Mouse (Mus musculus) liver, embryonic 15.5 days (tissue): ENCODE measurements around the gene Hps6. TPM values are rescaled to one million over a fixed set of nuclear protein-coding genes. Genes with fewer than 3 reads are reported as not detected.
A peak's percentile ranks its signal among the peaks of the same experiment; 100 is the strongest.

Source experiments
- ATAC-seq: fragments of 200-750 bp; cut with Nextera tagmentation; 2 replicates; pipeline ENCODE4 v1.8.0; 2017; ENCODE audit warnings: moderate number of reproducible peaks, mild to moderate bottlenecking, moderate library complexity; ENCODE audit not compliant: insufficient read depth
- H3K27ac ChIP-seq: fragments of 300-500 bp; sonication (generic); replicated peaks from 2 replicates; pipeline ENCODE4 v1.5.1; 2015; ENCODE audit warnings: mild to moderate bottlenecking, inconsistent platforms
- H3K27me3 ChIP-seq: fragments of 300-500 bp; sonication (generic); 2 replicates; pipeline ENCODE4 v1.6.1; 2015; ENCODE audit warnings: mild to moderate bottlenecking, inconsistent platforms
- H3K36me3 ChIP-seq: fragments of 300-500 bp; sonication (generic); replicated peaks from 2 replicates; pipeline ENCODE4 v1.6.1; 2015; ENCODE audit warnings: moderate library complexity, mild to moderate bottlenecking, inconsistent platforms
- H3K4me1 ChIP-seq: fragments of 300-500 bp; sonication (generic); replicated peaks from 2 replicates; pipeline ENCODE4 v1.6.1; 2015; ENCODE audit warnings: inconsistent platforms
- H3K4me2 ChIP-seq: fragments of 300-500 bp; sonication (generic); 2 replicates; pipeline ENCODE4 v1.6.1; 2015; ENCODE audit warnings: moderate library complexity, mild to moderate bottlenecking, inconsistent platforms
- H3K4me3 ChIP-seq: fragments of 300-500 bp; sonication (generic); replicated peaks from 2 replicates; pipeline ENCODE4 v1.5.1; 2015; ENCODE audit warnings: mild to moderate bottlenecking, inconsistent platforms
- H3K9ac ChIP-seq: fragments of 300-500 bp; sonication (generic); 2 replicates; pipeline ENCODE4 v1.6.1; 2015; ENCODE audit warnings: moderate library complexity, mild to moderate bottlenecking, inconsistent platforms
- H3K9me3 ChIP-seq: fragments of 300-500 bp; sonication (generic); replicated peaks from 2 replicates; pipeline ENCODE4 v1.6.1; 2016; ENCODE audit warnings: inconsistent platforms
- WGBS: fragments of 180-500 bp; shearing (Covaris S2); methylation state at CpG from one replicate; pipeline ENCODE4 v1.1.7; 2015; ENCODE audit warnings: mixed read lengths; ENCODE audit not compliant: insufficient replicate concordance; 5-methylcytosine and 5-hydroxymethylcytosine counted together
- polyA plus RNA-seq: library from polyadenylated mRNA; unstranded; fragments of >200 nt; fragmentation: Nextera tagmentation; extraction: Ambion mirVana; gene quantifications from 2 replicates; pipeline ENCODE4 v1.2.1, GENCODE M21; 2015

Hps6 gene
- polyA plus RNA-seq, 1 experiment from 2014 or later = 3.2 TPM

DNA sequence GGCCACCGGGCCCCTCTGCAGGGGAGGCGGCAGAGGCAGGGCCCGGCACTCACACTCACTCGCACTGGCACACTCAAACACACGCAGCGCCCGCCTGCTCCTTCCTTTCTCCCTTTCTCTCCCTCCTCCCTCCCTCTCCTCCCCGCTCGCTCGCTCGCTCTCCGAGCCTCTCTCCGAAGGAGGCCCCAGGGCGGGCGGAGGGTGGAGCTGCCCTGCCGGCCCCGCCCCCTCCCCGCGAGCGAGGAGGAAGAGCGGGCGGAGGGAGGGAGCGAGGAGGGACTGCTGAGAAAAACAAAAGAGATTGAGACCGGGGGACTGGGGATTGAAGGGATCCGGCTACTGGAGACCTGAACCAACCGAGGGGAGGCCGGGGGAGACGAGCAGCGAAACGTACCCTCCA is 36.2 kb downstream of the Hps6 start:
- peak; percentile 79 for ATAC-seq
- Histone ChIP-seq H3K4me2 (peak overlapping the region; percentile 99), H3K27me3 (no peaks in the 10 kb centered on the region), H3K36me3 (peaks cover 25% of the 10 kb centered on the region), H3K9ac (peak overlapping the region; percentile 87), H3K4me1 (peaks cover 85% of the 10 kb centered on the region), H3K27ac (peak overlapping the region; percentile 93), H3K9me3 (no peaks in the 10 kb centered on the region), H3K4me3 (peak overlapping the region; percentile 74)
- WGBS = 3% methylated on average over 23 of the region's 30 CpGs

- 24% methylated on average over 14 of the region's 14 CpGs for WGBS
- H3K27ac ChIP-seq = peak overlapping the region; percentile 93
- H3K4me3 ChIP-seq = peak overlapping the region; percentile 74
- H3K9ac ChIP-seq = peak overlapping the region; percentile 87
- H3K4me2 ChIP-seq = peak overlapping the region; percentile 99
- H3K9me3 ChIP-seq = no peaks in the 10 kb centered on the region
- H3K36me3 ChIP-seq = peaks cover 16% of the 10 kb centered on the region
- H3K4me1 ChIP-seq = peaks cover 89% of the 10 kb centered on the region
- H3K27me3 ChIP-seq = peaks cover 7% of the 10 kb centered on the region
- no peak for ATAC-seq
These were observed 37.0 kb downstream of the Hps6 start for GRCm38 (mm10) chr19:46040149-46040902.

DNA sequence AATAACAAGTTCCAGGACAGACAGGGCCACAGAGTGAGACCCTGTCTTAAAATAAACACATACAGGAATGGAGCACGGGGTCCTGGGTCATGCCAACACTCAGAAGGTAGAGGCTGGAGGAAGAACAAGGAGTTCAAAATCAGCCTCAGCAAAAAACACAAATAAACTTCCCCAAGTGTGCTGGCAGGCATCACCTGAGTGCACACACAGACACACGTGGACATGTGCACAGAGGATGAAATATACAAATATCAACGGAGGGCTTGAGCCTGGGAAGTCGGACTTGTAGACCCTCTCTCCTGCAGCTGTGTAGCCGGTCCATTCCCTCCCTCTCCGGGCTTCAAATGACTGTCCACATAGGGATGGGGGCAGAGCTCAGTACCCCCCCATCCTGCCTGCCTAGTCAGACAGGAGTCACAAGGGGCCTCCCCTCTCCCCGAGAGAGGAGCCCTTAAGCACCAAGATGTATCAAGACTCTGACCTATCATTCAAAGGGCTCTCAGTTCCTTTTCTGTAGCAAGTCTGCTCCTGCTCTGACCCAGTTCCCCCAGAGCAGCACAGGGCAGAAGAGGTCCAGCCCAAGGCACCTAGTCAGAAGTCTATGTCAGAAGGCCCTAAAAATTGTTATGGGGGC is 38.1 kb downstream of the Hps6 start:
- H3K27me3 ChIP-seq = peaks cover 18% of the 10 kb centered on the region
- no peaks in the 10 kb centered on the region for H3K9me3 ChIP-seq
- ATAC-seq = no peak
- peaks cover 6% of the 10 kb centered on the region for H3K36me3 ChIP-seq
- peak overlapping the region; percentile 93 for H3K27ac ChIP-seq
- peak overlapping the region; percentile 51 for H3K9ac ChIP-seq
- peak overlapping the region; percentile 99 for H3K4me2 ChIP-seq
- WGBS = 33% methylated on average over 7 of the region's 7 CpGs
- peaks cover 92% of the 10 kb centered on the region for H3K4me1 ChIP-seq
- H3K4me3 ChIP-seq = peak overlapping the region; percentile 25; the same call in 1 of the 2 replicates

GRCm38 (mm10) chr19:46041933-46042475 is 38.7 kb downstream of the Hps6 start:
- ATAC-seq = no peak
- peaks cover 88% of the 10 kb centered on the region for H3K4me1 ChIP-seq
- peak overlapping the region; percentile 25 for H3K4me3 ChIP-seq

DNA sequence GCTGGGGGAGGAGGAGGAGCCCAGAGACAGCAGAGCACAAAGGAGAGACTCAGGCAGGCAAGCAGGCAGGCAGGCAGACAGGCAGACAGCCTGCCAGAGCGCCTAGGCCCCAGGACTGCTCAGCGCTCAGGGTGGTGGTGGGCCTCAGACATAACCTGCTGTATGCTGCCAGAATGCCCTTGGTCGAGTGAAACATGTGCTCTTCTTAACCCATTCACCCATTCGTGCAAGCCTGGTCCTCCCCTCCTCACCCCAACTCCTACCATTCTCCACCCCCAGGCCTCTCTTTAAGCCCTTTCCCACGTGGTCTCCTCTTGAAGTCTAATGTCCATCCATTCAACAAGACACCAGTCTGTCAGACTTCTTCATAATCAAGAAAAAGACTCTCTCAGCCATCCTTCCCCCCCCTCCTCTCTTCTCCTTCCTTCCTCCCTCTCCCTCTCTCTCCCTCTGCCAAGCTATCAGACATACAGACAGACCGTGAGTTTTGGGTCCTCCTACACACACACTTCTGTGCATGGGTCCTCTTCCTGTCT is 39.2 kb downstream of the Hps6 start:
- H3K36me3 ChIP-seq = no peaks in the 10 kb centered on the region
- H3K4me3 ChIP-seq = peak overlapping the region; percentile 25
- peak overlapping the region; percentile 93 for H3K27ac ChIP-seq
- H3K9me3 ChIP-seq = no peaks in the 10 kb centered on the region
- WGBS = 3% methylated on average over 6 of the region's 6 CpGs
- peaks cover 28% of the 10 kb centered on the region for H3K27me3 ChIP-seq
- peak overlapping the region; percentile 99 for H3K4me2 ChIP-seq
- no peak for ATAC-seq
- peaks cover 83% of the 10 kb centered on the region for H3K4me1 ChIP-seq
- H3K9ac ChIP-seq = peak overlapping the region; percentile 51

More at GRCm38 (mm10) chr19:46041933-46042475, 38.7 kb downstream of the Hps6 start:
- Histone ChIP-seq H3K9ac (peak overlapping the region; percentile 51), H3K9me3 (no peaks in the 10 kb centered on the region), H3K27me3 (peaks cover 24% of the 10 kb centered on the region), H3K4me2 (peak overlapping the region; percentile 99), H3K27ac (peak overlapping the region; percentile 93), H3K36me3 (no peaks in the 10 kb centered on the region)
- WGBS = under 1% methylated on average over 14 of the region's 14 CpGs

- no peaks in the 10 kb centered on the region for H3K9me3 ChIP-seq
- H3K9ac ChIP-seq = peak overlapping the region; percentile 86; the same call in 1 of the 2 replicates
- H3K27me3 ChIP-seq = peaks cover 31% of the 10 kb centered on the region
- H3K4me1 ChIP-seq = peaks cover 77% of the 10 kb centered on the region
- ATAC-seq = no peak
- no peaks in the 10 kb centered on the region for H3K36me3 ChIP-seq
- 46% methylated on average over 7 of the region's 7 CpGs for WGBS
- H3K4me2 ChIP-seq = peak overlapping the region; percentile 99
- H3K4me3 ChIP-seq = peak overlapping the region; percentile 89; the same call in 1 of the 2 replicates
- H3K27ac ChIP-seq = peak overlapping the region; percentile 93; the same call in 1 of the 2 replicates
These were observed 40.1 kb downstream of the Hps6 start for GRCm38 (mm10) chr19:46043380-46043779.

- H3K4me2 ChIP-seq = peak within 1 kb of the TSS; percentile 99
- peak within 1 kb of the TSS; percentile 86 for H3K9ac ChIP-seq
- WGBS = 1% methylated on average over 33 of the region's 34 CpGs
- H3K4me3 ChIP-seq = peak within 1 kb of the TSS; percentile 89
- H3K36me3 ChIP-seq = no peaks in the 10 kb centered on the region
- H3K27me3 ChIP-seq = peaks cover 31% of the 10 kb centered on the region
- no peak for ATAC-seq
- H3K9me3 ChIP-seq = no peaks in the 10 kb centered on the region
- H3K27ac ChIP-seq = peak within 1 kb of the TSS; percentile 93
- H3K4me1 ChIP-seq = peaks cover 73% of the 10 kb centered on the region
These were observed 41.1 kb downstream of the Hps6 start, which contains the start of gene Pprc1 for GRCm38 (mm10) chr19:46044271-46044992. TSS of gene Pprc1 (plus strand) at chr19:46044886.

- Histone ChIP-seq H3K4me1 (peaks cover 67% of the 10 kb centered on the region), H3K9me3 (no peaks in the 10 kb centered on the region), H3K9ac (peak within 1 kb of the TSS; percentile 86), H3K27me3 (peaks cover 31% of the 10 kb centered on the region), H3K27ac (peak within 1 kb of the TSS; percentile 93), H3K36me3 (no peaks in the 10 kb centered on the region), H3K4me3 (peak within 1 kb of the TSS; percentile 89), H3K4me2 (peak within 1 kb of the TSS; percentile 99)
- ATAC-seq = peak; percentile 70
- WGBS = under 1% methylated on average over 78 of the region's 84 CpGs
These were observed 41.8 kb downstream of the Hps6 start, which contains the start of gene Ldb1 for GRCm38 (mm10) chr19:46044993-46045695. TSS of gene Ldb1 (minus strand) at chr19:46045214.

- H3K4me1 ChIP-seq = peaks cover 60% of the 10 kb centered on the region
- H3K27me3 ChIP-seq = peaks cover 31% of the 10 kb centered on the region
- peak; percentile 17; the same call in 1 of the 2 replicates for ATAC-seq
- H3K4me2 ChIP-seq = peak overlapping the region; percentile 99
- no peaks in the 10 kb centered on the region for H3K9me3 ChIP-seq
- peak overlapping the region; percentile 86 for H3K9ac ChIP-seq
- peak overlapping the region; percentile 89 for H3K4me3 ChIP-seq
- no peaks in the 10 kb centered on the region for H3K36me3 ChIP-seq
- peak overlapping the region; percentile 87 for H3K27ac ChIP-seq
- WGBS = 4% methylated on average over 7 of the region's 7 CpGs
These were observed 42.5 kb downstream of the Hps6 start for GRCm38 (mm10) chr19:46045696-46046311.
